Mouse (Mus musculus): ENCODE results near the gene Tnfaip1.

Gene Tnfaip1

GRCm38 (mm10) chr11:78500623-78501202, 35.4 kb downstream of the Tnfaip1 start:
- in situ Hi-C loops (cut with MseI, MboI) = no loop called here

DNA sequence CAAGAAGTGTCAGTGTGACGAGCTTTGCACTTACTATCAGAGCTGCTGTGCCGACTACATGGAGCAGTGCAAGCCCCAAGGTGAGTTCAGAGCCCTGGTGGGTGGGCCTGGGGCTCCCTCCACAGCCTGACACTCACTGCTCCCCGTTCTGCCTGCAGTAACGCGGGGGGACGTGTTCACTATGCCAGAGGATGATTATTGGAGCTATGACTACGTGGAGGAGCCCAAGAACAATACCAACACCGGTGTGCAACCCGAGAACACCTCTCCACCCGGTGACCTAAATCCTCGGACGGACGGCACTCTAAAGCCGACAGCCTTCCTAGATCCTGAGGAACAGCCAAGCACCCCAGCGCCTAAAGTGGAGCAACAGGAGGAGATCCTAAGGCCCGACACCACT, 36.6 kb downstream of the Tnfaip1 start:
- in situ Hi-C loops (cut with MseI, MboI) = loop anchor here in 1 of 2 experiments (5.0 kb wide), 1 partner anchor 37 kb away; no protein-coding TSS in a partner anchor

DNA sequence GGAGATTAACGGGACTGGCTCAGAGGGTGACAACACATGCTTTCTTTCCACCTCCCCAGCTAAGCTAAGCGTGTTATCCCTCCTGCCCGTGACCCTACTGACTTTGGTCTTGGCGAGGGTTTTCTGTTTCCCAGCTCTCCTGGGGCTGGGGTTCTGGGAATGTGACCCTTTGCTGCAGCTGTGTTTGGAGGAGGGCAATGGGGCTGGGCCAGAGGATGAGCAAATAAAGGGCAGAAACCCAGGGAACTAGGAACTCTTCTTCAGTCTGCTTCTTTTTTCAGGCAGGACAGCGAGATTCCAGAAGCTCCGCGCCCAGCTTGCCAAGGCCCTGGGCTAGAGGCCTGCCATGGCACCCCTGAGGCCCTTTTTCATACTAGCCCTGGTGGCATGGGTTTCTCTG, 37.1 kb downstream of the Tnfaip1 start, which contains the start of gene Vtn:
Vtn (plus strand) TSS at position 88 of the 400 bp plus-strand sequence.
- in situ Hi-C loops (cut with MseI, MboI) = loop anchor here in 1 of 2 experiments (5.0 kb wide), 1 partner anchor 37 kb away; no protein-coding TSS in a partner anchor

DNA sequence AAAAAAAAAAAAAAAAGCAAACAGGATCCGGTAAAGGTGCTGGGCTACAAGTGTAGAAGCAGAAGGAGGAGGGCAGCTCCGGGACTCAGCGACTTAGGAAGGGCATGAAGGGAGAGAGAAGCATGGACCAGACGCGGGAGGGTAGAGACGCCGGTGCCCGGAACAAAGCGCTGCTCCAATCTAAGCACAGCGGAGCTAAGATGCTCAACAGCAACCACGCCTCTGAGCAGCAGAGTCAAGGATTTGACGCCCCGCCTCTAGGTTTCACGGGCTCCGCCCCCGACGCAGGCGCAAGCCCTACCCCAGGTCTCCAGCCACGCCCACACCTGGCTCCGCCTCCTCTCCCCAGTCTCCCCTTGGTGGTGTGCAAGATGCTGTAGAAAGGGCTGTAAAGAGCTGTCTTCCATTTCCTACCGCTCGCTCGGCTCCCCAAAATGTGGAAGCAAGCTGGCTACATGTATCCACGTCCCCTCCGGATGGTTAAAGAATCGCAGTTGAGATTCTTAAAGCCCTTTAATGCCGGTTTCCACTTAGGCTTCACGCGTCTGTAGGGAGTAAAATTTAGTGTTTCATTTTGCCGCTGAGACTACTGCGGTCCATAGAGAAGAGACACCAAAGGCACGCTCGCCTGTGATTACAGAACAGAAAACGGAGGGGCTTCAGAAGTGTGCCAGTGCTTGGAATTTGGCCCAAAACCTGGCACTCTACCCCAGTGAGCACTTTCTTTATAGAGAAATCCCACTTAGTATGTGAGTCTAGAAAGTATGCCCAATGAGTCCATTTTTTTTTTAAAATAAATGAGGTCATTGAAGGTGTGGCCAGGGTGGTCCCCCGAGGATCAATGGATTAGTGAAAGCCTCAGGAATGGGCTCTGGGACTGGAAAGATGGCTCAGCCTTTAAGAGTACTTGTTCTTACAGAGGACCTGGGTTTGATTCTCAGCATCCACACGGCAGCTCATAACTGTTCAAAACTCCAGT, 38.3 kb downstream of the Tnfaip1 start, which contains the start of gene Sarm1:
Sarm1 (minus strand) TSS at position 211 of the 979 bp plus-strand sequence.
- in situ Hi-C loops (cut with MseI, MboI) = loop anchor here in 1 of 2 experiments (5.0 kb wide), 1 partner anchor 36 kb away; no protein-coding TSS in a partner anchor

GRCm38 (mm10) chr11:78497071-78497541, 39.0 kb downstream of the Tnfaip1 start:
- in situ Hi-C loops (cut with MseI, MboI) = loop anchor here in 1 of 2 experiments (5.0 kb wide), 1 partner anchor 35 kb away; no protein-coding TSS in a partner anchor

DNA sequence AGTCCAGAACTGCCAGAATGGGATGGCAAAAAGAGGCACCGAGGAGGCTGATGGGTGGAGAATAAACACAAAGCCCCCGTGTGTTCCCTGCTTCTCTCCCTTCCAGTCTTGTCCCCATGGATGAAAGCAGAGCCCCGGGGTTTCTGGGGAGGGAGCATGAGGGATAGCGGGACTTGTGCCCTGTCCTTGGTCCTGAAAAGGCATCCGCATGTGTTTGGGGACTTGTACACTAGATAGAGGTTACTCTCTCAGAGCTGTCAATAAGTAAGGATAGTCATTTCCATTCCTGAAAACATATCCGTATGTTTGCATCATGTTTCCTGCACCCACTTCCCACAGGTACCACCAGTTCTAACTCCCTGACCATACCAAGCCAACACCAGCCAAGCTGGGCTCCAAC, 40.2 kb downstream of the Tnfaip1 start:
- in situ Hi-C loops (cut with MseI, MboI) = loop anchor here in 1 of 2 experiments (5.0 kb wide), 1 partner anchor 34 kb away; no protein-coding TSS in a partner anchor

DNA sequence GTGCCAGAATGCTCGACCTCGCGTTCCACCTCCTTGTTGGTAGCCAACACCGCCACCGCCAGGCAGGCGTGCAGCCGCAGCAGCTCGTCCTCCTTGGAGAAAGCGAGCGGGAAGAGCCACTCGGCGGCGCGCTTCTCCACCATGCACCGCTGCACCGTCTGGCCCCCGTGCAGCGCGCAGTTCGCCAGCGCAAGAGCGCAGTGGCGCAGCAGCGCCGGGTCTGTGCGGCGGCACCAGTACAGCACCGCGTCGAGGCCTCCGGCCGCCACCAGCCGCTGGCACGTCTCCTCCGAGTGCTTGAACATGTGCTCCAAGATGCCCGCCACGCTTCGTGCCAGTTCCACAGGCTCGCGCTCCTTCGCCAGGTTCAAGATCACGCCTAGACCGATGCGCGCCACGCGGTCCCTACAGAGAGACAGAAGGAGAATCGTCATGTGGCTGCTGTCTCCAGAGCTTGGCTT, 45.3 kb downstream of the Tnfaip1 start:
- in situ Hi-C loops (cut with MseI, MboI) = loop anchor here in 1 of 2 experiments (5.0 kb wide), 1 partner anchor 34 kb away; no protein-coding TSS in a partner anchor

GRCm38 (mm10) chr11:78488168-78488567, 48.0 kb downstream of the Tnfaip1 start:
- in situ Hi-C loops (cut with MseI, MboI) = no loop called here

- in situ Hi-C loops (cut with MseI, MboI) = no loop called here
Measured at GRCm38 (mm10) chr11:78483639-78484038, 52.5 kb downstream of the Tnfaip1 start.

DNA sequence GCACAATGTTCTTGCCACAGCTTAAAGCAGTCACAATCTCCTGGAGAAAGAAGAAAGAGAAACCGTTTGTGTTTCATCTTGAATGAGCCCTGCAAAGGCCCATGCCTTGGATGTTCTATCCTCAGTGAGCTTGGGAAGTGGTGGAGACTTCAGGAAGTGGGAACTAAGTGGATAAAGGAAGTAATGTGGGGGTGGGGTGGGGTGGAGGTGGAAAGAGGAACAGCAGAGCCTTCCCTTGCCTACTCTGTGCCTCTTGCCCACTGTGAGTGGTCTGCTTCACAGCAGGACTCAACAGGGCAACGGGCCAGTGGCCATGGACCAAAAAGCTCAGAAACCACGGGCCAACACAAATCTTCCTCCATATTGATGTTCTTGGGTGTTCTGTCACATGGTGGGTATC, 60.8 kb downstream of the Tnfaip1 start:
- in situ Hi-C loops (cut with MseI, MboI) = no loop called here
